Mouse (Mus musculus): Measurements from ENCODE around the gene Btbd6. TPM values are rescaled to one million over a fixed set of nuclear protein-coding genes. Genes with fewer than 3 reads are reported as not detected.

Btbd6 gene
- polyA plus RNA-seq (2012; ENCODE audit: insufficient read depth, low replicate concordance), result 25.3 and 64.2 TPM in 2 replicates

DNA sequence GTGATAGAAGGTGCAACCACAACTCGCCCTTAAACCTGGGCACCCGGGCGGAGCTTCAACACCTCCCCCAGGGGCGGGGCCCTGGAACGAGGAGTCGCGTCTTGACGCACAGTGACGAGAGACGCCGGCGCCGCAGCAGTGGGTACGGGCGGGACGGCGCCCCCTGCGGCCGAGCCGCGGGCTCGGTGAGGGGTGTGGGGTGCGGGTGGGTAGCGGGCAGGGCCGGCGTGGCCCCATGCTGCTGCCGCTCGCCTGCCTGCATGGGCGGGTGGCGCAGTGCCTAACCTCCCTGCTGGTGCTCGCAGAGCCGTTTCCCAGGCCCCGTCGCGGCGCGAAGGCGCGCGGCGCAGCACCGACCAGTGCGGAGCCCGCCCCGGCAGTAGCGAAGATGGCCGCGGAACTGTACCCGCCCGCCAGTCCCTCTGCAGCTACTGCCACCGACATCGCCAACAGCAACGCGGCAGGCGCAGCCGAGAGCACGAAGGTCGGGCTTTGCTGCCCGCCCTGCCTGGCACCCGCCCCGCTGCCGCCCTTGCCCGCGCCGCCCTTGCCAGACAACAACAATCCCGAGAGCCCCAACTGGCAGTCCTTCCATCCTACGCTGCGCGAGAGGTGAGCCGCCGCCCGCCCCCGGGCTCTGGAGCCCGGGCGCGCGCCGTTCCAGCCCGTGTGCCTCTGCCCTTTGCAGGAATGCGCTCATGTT, at the start of gene Btbd6:
Gene Btbd6, plus strand, starts transcription at position 112 of the 703 bp plus-strand sequence.
- H3K9me3 ChIP-seq, result no peaks in the 10 kb centered on the region
- no peak for TF ChIP-seq GATA1 (IDR thresholded peaks at IDR 0.05; ENCODE audit: borderline replicate concordance, low read length)
- no peak for TF ChIP-seq FLI1 (IDR thresholded peaks at IDR 0.05; ENCODE audit: low read length)
- peaks cover 25% of the 10 kb centered on the region for H3K4me1 ChIP-seq
- no peaks in the 10 kb centered on the region for H3K27me3 ChIP-seq (replicated peaks)
- H3K36me3 ChIP-seq (replicated peaks; ENCODE audit: low read length), result peaks cover 84% of the 10 kb centered on the region
- peak within 1 kb of the TSS; percentile 96 for H3K4me3 ChIP-seq (replicated peaks)

GRCm38 (mm10) chr12:112927265-112927664, 49.0 kb upstream of the Btbd6 start:
- Histone ChIP-seq H3K4me3 (replicated peaks) (peak overlapping the region; percentile 23), H3K36me3 (replicated peaks; ENCODE audit: low read length) (peaks cover 6% of the 10 kb centered on the region), H3K27me3 (replicated peaks) (peaks cover 82% of the 10 kb centered on the region), H3K9me3 (no peaks in the 10 kb centered on the region), H3K4me1 (peaks cover 80% of the 10 kb centered on the region)
- no peak for TF ChIP-seq FLI1 (IDR thresholded peaks at IDR 0.05; ENCODE audit: low read length)

DNA sequence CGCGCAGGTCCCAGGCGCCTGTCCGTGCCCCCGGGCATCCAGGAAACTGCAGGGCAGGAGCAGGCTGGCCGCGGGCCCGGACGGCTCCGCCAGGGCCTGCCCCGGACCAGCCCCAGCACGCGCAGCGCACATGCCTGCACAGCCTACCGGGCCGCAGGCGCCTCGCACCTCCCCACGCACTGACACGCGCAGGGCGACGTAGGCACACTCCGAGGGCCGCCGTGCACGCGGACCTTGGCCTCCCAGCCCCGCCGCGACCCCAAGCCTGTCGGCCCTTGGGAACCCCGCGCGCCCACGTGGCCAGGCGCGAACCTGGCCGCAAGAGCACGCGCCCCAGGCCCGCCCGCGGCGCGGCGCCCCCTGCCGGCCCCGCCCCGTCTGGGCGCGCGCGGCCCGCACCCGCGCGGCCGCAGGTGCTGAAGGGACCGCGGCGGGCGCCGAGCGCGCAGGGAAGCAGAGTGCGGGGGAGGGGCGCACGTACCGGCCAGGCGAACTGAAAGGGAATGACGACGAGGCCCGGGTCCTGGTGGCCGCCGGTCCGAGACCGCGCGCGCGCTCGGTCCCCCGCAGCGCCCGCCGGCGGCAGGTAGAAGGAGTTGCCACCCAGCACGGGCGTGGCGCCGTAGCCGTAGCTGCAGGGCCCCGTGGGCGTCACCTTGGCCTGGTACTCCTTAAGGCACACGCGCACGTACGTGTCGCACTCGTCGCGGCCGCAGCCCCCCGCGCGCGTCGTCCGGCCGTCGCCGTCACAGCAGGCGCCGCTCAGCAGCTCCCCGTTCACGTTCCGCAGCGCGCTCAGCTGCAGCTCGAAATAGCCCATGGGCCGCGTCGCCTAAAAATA, 47.7 kb upstream of the Btbd6 start:
- Histone ChIP-seq H3K4me3 (replicated peaks) (peak overlapping the region; percentile 95), H3K27me3 (replicated peaks) (peaks cover 92% of the 10 kb centered on the region), H3K9me3 (no peaks in the 10 kb centered on the region), H3K4me1 (peaks cover 71% of the 10 kb centered on the region), H3K36me3 (replicated peaks; ENCODE audit: low read length) (peaks cover 6% of the 10 kb centered on the region)
- TF ChIP-seq FLI1 (IDR thresholded peaks at IDR 0.05; ENCODE audit: low read length) (no peak), GATA1 (IDR thresholded peaks at IDR 0.05; ENCODE audit: borderline replicate concordance, low read length) (no peak)

GRCm38 (mm10) chr12:112929562-112930352, 46.5 kb upstream of the Btbd6 start, which contains the start of gene Jag2:
TSS of gene Jag2 (minus strand) at chr12:112929776.
- H3K9me3 ChIP-seq, result no peaks in the 10 kb centered on the region
- no peak for TF ChIP-seq FLI1 (IDR thresholded peaks at IDR 0.05; ENCODE audit: low read length)
- TF ChIP-seq GATA1 (IDR thresholded peaks at IDR 0.05; ENCODE audit: borderline replicate concordance, low read length), result no peak
- peaks cover 8% of the 10 kb centered on the region for H3K36me3 ChIP-seq (replicated peaks; ENCODE audit: low read length)
- H3K4me1 ChIP-seq, result peaks cover 59% of the 10 kb centered on the region
- H3K4me3 ChIP-seq (replicated peaks), result peak within 1 kb of the TSS; percentile 95
- peaks cover 93% of the 10 kb centered on the region for H3K27me3 ChIP-seq (replicated peaks)

- H3K4me3 ChIP-seq (replicated peaks), result no peak overlapping the region
- peaks cover 72% of the 10 kb centered on the region for H3K27me3 ChIP-seq (replicated peaks)
- H3K36me3 ChIP-seq (replicated peaks; ENCODE audit: low read length), result peaks cover 18% of the 10 kb centered on the region
- peaks cover 44% of the 10 kb centered on the region for H3K4me1 ChIP-seq
- no peaks in the 10 kb centered on the region for H3K9me3 ChIP-seq
- no peak for TF ChIP-seq GATA1 (IDR thresholded peaks at IDR 0.05; ENCODE audit: borderline replicate concordance, low read length)
- no peak for TF ChIP-seq FLI1 (IDR thresholded peaks at IDR 0.05; ENCODE audit: low read length)
Observed at GRCm38 (mm10) chr12:112932647-112933046, 43.6 kb upstream of the Btbd6 start.

- Histone ChIP-seq H3K9me3 (no peaks in the 10 kb centered on the region), H3K27me3 (replicated peaks) (peaks cover 29% of the 10 kb centered on the region), H3K4me1 (peaks cover 53% of the 10 kb centered on the region), H3K4me3 (replicated peaks) (peak overlapping the region; percentile 42), H3K36me3 (replicated peaks; ENCODE audit: low read length) (peaks cover 29% of the 10 kb centered on the region)
- TF ChIP-seq GATA1 (IDR thresholded peaks at IDR 0.05; ENCODE audit: borderline replicate concordance, low read length) (no peak), FLI1 (IDR thresholded peaks at IDR 0.05; ENCODE audit: low read length) (no peak)
Observed at GRCm38 (mm10) chr12:112937906-112938305, 38.4 kb upstream of the Btbd6 start.

DNA sequence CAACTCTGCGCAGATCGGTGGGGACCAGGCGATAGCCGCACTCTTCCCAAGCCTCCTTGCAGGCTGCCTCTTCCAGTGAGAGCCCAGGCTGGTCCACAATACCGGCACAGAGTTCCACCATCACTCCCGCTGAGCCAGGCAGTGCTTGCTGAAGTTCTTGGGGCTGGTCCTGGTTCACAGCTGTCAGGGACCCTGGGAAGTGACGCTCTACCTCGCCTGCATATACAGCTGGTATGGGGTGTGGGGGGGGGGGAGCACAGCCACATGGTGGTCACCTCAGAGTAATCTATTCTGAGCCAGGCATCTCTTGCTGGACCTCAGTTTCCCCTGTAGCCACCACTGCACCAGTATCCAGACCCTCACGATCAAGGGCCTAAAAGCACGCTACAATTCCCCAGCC, 37.9 kb upstream of the Btbd6 start:
- no peaks in the 10 kb centered on the region for H3K9me3 ChIP-seq
- peaks cover 29% of the 10 kb centered on the region for H3K36me3 ChIP-seq (replicated peaks; ENCODE audit: low read length)
- peaks cover 53% of the 10 kb centered on the region for H3K4me1 ChIP-seq
- no peak overlapping the region for H3K4me3 ChIP-seq (replicated peaks)
- H3K27me3 ChIP-seq (replicated peaks), result peaks cover 24% of the 10 kb centered on the region
- TF ChIP-seq FLI1 (IDR thresholded peaks at IDR 0.05; ENCODE audit: low read length) (no peak), GATA1 (IDR thresholded peaks at IDR 0.05; ENCODE audit: borderline replicate concordance, low read length) (no peak)

- Histone ChIP-seq H3K4me1 (peaks cover 53% of the 10 kb centered on the region), H3K9me3 (no peaks in the 10 kb centered on the region), H3K4me3 (replicated peaks) (no peak overlapping the region), H3K27me3 (replicated peaks) (peaks cover 18% of the 10 kb centered on the region), H3K36me3 (replicated peaks; ENCODE audit: low read length) (peaks cover 26% of the 10 kb centered on the region)
- TF ChIP-seq FLI1 (IDR thresholded peaks at IDR 0.05; ENCODE audit: low read length) (no peak), GATA1 (IDR thresholded peaks at IDR 0.05; ENCODE audit: borderline replicate concordance, low read length) (no peak)
Observed at GRCm38 (mm10) chr12:112938873-112939565, 37.3 kb upstream of the Btbd6 start.

- peaks cover 17% of the 10 kb centered on the region for H3K27me3 ChIP-seq (replicated peaks)
- no peak for TF ChIP-seq FLI1 (IDR thresholded peaks at IDR 0.05; ENCODE audit: low read length)
- TF ChIP-seq GATA1 (IDR thresholded peaks at IDR 0.05; ENCODE audit: borderline replicate concordance, low read length), result no peak
- H3K36me3 ChIP-seq (replicated peaks; ENCODE audit: low read length), result peaks cover 23% of the 10 kb centered on the region
- H3K9me3 ChIP-seq, result no peaks in the 10 kb centered on the region
- H3K4me1 ChIP-seq, result peaks cover 53% of the 10 kb centered on the region
- no peak overlapping the region for H3K4me3 ChIP-seq (replicated peaks)
Observed at GRCm38 (mm10) chr12:112940238-112940637, 36.0 kb upstream of the Btbd6 start.

All from megakaryocyte, embryonic 14.5 days (primary cell).